Mouse (Mus musculus) inflammation-experienced regulatory T-cells, adult 6 months (primary cell): Measurements from ENCODE around the gene Chuk. TPM values are rescaled to one million over a fixed set of nuclear protein-coding genes. Genes with fewer than 3 reads are reported as not detected.
A peak's percentile ranks its signal among the peaks of the same experiment; 100 is the strongest.
"Not testable (repeated sequence)": the region's sequence is repeated elsewhere in the genome, so short reads cannot be mapped to it uniquely, and the experiment has no call there.

Source experiments
- ATAC-seq: one replicate; pipeline ENCODE4 v1.8.0; 2017
- polyA plus RNA-seq, 3 experiments: library from polyadenylated mRNA; unstranded; fragments of 100-300 nt; shearing (Covaris generic); gene quantifications; one replicate each; pipeline ENCODE4 v1.2.1; 2017

Chuk gene
- polyA plus RNA-seq, result 10 to 100 TPM; 39.5 to 49.3 (median 40.2) TPM

DNA sequence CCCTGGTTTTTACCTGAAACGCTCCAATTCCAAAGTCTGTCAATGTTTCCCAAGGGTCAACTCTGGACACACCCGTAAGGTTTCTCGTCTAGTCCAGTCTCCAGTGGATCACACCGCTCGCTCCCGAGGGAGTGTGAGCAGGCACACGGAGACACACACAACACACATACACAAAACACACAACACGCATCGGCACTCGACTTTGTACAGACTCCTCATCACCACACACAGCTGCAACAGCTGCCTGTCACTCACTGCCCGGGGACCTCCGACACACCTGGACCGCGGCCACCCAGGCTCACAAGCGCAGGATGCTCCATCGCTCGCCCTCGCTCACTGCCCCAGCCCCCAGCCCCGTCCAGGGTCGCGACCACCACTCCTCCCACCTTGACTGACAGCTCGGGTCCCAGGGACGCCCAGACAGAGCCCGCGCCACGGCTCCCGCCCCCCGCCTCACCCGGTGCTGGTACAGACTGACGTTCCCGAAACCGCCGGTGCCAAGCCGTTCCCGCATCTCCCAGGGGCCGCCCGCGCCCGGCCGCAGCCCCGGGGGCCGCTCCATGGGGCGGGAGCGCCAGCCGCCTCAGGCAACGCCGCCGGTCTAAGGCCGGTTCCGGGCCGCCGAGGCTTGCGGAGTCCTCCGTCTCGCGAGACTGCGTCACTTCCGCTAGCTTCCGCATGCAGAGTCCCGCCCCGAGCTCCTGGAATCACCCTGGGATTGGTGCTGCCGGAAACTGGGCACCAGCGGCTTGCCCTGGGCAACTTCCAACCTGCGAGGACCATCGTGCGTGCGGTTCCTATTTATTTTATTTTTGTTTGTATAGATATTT, at the start of gene Chuk:
Gene Chuk (minus strand): TSS at position 650 of the 830 bp plus-strand sequence.
- peak; percentile 100 for ATAC-seq

DNA sequence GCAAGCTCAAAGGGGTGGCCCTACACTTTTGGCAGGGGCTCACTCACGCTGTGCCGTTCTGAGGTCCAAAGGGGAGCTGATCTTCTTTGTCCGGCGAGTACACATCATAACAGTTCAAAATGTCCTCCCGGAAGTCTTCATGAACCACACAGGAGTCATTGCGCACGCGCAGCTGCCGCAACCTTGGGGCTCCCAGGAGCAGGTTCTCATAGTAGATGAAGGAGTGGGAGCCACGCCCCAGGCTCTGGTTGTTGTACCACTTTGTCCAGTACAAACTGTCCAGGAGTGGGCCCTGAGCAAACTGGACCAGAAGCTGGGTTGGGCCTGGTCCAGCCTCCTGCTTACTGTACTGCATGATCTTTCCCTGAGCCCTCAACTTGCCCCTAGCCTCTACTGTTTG, 49.7 kb upstream of the Chuk start:
- ATAC-seq, result no peak

DNA sequence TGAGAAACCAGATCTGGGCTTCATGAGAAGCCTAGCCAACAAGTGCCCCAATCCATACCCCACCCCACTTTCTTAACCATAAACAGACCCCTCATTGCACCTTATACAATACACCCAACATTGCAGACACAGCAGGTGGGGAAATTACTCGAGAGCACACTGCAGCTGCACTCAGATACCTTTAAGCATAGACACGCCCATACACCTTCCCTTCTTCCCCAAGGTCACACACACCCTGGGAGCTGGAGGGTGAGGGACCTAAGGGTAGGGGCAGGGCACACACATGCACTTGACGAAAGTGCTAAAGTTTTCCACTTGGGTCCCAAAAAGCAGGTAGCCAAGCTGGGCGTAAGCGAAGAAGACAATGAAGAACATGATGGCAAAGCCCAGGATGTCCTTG, 46.5 kb upstream of the Chuk start:
- ATAC-seq, result no peak

DNA sequence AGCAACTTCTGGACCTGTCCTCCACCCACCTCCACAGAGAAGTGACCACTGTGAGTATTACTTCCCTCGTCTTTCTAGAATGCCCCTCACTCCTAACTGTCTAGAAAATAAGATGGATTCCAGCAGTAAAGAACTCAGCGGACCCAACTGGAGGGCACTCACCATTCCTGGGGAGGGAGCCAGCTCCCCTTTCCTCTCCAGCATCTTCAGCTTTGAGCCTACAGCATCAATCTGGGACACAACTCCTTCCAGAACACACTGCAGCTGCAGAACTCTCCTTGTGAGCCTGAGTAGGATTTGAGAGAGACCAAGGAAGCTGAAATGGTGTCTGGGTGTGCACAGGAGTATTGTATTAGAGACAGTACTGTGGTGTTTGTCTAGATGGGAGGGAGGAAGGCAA, 41.7 kb upstream of the Chuk start:
- ATAC-seq, result no peak

DNA sequence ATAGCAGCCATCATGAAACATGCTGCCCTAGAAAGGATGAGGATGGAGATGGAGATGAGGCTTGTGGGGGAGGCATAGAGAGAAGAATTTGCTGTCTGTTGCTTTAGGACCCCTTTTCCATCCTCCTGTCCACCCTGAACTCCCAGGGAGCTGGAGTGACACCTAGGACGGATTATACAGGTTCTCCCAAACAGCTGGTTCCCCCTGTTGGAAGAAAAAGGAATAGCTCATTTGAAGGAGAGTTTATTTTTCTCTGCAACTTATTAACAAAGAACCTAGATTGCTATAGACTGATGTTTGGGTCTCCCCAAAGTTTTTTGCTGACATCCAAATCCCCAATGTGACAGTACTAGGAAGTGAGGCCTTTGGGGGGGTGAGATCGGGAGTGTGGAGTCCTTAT, 41.1 kb upstream of the Chuk start:
- ATAC-seq, result no peak

DNA sequence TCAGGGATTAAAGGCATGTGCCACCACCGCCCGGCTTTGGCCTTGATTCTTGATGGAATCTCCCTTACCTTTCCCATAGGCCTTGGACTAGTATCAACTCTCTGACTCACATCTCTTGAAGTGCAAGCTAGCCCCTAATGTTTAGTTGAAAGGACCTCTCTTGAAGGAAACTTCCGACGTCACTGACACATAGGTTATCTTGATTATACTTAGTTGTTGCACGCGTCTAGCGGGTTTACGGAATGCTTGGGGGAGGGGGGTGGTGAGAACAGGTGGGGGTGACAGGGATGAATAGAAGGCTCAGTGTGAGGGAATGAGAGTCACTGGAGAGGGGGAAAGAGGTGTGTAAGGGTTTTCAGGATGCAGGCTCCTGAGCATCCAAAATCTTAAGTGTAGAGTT, 39.7 kb upstream of the Chuk start:
- ATAC-seq, result no peak

DNA sequence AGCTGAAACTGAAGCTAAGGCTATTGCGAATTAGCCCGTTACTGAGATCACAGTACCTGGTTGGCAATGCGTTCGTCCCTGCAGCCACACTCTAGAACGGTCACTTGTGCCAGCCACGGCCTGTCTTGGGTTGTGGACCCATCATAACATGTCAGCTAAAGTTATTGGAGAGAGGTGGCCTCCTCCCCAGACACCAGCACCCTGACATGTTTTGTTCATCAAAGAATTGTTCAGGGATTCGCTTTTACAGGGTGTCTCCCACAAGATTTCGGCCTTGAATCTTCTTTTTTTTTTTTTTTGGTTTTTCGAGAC, 39.2 kb upstream of the Chuk start:
- ATAC-seq, result peak; percentile 20

DNA sequence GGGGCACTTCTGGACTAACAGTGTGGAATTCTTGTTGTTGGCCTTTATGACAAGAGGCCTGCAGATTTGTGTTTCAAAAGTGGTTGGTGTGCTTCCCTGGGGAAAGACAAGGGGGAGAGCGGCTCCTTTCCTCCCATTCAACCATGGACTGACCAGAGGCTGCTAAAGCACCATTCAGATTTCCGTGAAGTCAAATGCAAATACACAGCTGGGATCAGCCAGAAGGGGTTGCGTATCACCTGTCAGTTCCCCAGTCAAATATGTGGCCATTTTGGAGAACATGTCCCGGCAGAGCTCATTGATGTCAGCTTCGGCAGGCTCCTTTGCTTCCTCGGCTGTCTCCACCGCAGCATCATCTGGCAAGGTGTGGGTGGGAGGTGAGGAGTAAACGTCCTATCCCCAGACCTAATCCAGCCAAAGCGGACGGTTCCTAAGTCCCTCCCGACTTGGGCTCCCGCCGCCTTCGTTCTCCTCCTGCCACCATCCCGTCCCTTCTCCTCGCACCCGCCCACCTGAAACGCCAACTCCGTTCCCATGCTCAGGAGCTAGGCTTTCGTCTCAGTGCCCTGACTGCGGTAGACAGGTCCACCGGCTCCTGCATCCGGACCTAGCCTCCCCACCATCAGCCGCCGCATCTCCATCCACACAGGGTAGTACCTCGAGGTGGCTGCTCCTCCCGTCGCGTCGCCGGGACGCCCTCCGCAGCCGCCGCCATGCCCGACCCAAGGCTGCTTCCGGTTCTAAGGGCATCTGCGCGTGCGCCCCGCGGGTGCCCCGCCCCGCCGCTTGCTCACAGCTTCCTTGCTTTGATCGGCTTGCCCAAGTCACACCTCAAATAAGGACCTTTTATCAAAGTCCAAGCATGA, 38.7 kb upstream of the Chuk start, which contains the start of gene Bloc1s2:
Gene Bloc1s2 (minus strand): TSS at position 745 of the 866 bp plus-strand sequence.
- peak; percentile 92 for ATAC-seq

DNA sequence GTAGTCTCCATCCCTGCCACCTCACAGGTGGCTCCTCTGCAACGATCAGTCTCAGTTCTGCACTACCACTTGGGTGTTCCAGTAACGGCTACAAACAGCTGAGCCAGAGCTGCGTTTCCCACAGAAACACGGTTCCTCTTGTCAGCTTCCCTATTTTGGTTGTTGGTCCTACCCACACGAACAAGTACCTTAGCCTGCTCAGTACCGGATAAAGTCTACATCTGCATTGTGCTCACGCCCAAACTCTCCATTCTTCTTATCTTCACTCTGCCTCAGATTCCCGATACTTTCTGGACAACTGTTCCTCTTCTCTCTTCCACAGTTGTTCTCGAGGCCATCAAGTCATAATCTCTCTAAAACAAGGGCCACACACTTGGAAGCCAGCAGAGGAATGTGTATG, 37.1 kb upstream of the Chuk start:
- no peak for ATAC-seq

DNA sequence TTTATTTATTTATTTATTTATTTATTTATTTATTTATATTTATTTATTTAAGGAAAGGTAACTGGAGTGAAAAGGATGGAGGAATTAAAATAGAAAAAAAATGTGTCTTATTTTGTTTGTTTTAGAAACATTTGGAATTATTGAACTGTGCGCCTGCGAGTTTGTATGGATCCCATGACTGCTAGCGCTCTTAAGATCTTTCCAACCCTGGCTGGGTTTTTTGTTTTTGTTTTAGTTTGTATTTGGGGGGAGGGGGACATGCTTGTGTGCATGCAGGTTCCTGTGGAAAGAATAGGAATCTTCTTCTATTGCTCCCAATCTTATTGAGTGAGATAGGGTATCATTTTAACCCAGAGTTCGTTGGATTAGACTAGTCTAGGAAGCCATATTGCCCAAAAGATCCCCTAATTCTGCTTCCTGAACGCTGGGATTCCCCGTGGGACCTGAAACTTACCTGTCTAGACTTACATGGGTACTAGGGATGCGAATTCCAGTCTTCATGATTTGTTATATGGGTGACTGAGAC, 28.7 kb upstream of the Chuk start:
- no peak for ATAC-seq

DNA sequence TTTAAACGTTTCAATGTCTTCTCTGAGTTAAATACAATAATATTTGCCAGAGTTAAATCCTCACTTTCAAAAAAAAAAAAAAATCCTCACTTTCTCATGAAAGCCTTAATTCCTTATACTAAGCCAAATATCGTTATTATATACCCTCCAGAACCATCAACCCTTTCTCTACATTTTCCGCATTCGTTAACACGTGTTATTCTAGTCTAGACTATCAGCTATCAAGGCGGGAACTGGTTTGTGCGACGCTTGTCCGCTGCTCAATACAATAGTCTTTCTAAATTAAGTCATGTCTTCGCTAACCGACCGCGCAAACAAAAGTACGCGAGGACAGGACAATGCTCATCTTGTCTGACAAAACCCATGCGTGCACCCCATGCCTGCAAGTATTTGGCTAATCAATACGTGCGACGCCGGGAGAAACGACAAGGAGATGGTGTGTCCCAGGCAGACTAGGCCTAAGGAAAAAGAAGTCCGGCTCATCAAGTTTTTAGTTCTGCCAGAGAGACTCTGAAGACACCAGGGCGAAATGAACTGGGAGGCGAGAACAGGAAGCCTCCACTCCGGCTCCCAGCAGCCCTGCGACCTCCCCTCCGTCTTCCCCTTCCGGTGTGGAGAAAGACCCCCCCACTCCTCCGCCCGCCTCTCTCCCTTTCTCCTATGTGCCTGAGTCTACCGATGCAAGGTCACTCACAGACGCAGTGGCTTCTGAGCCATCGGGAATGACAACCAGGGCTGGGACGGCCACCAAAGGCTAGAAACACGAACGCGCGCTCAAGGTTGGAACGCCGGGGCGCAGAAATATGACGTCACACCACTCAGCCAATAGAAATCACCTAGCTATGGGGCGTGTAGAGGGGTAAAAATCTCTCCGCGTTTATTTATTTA, 28.0 kb upstream of the Chuk start, which contains the start of gene Cwf19l1:
Gene Cwf19l1 (minus strand): TSS at position 805 of the 888 bp plus-strand sequence.
- peak; percentile 88 for ATAC-seq

DNA sequence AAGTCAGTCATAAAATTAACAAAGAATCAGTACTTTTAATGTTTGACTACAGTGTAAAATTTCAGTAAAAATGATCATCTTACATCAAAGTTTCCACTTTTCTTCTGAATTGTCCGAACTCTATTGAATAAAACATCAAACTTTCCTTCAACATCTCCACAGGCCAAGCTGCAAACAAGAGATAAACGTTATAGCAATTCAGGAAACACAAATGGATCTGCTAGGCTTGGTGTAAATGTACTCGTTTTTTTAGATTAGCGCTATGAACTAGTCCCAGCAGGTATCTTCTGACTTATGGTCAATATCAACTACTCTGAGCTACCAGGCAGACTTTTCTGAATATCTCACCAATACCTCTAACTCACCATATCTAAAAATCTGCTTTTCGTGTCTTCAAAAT, 25.6 kb upstream of the Chuk start:
- ATAC-seq, result no peak

DNA sequence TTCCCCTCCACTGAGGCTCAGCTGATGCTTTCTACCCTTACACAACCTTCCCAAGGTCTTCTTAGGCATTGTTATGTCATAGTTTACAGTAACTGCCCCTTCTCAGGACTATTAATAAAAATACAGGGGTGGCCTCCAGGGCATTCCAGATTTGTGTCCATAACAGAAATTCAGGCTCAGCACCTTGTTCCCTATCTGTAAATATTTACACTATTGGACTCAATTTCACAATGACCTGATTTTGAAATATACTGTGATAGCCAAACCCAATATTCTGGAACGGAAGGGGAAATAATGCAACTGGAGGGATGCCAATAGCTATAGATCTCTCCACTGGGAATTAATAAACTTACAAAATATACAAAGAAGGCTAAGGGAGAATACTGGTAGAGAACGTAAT, 21.3 kb upstream of the Chuk start:
- ATAC-seq, result no peak

DNA sequence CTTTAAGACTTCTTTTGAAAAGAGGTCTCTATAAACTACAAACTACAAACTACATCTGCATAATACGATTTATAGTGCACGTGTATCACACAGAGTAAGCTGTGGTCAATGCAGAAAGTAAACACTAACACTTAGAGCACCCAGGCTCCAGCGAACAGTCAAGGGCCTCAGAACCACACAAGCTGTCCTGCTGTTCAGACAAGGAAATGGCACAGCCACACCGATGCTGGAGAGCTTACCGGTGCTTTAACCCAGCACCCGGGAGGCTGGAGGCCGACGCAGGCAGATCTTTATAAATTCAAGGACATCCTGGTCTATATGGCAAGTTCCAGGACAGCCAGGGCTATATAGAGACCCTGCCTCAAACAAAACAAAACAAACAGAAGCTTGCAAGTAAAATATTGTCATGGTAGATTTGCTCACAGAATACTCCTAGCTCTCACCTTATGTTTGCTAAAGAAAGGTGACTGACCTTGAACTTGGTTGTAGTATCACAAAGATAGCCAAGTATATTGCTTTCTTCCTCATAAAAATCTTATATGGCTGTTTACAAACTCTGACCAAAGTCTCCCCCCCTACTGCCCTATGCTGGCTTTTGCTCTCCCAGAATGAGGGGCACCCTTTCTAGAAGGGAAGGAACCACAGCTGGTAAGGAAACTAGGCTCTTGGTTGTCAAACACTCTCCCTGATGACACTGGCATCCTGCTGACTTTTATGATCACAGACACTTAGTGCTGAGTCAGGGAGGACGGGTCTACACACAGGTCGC, 20.6 kb upstream of the Chuk start:
- ATAC-seq, result no peak

DNA sequence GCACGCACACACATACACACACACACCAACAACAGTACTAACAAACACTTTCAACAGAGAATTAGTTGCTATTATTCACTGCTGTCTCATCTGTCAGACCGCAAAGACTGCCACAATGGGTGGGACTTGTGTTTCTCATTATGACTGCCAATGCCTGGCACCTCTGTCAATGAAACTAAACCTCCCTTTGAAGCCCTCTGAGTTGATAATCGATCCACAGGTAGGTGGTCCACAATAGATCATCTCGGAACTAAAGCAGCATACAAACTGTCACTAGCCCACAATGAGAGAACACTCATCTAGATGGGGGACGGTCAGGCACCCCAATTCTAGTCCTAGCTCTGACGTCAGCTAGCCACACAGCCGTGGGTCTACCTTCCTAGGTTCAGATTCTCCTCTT, 13.9 kb upstream of the Chuk start:
- ATAC-seq, result no peak

DNA sequence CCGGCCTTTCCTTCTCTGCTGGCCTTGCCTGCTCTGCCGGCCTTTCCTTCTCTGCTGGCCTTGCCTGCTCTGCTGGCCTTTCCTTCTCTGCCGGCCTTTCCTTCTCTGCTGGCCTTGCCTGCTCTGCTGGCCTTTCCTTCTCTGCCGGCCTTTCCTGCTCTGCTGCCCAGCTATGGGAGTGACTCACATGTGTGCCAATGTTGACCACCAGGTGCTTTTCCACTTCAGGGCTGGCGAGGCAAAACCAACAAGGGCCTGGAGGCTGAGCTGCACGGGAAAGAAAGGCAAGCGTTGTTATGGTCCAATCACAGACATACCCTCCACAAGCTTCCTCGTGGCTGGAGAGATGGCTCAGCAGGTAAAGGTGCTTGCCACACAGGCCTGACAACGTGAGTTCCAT, 13.4 kb upstream of the Chuk start:
- ATAC-seq, result not testable (repeated sequence)

DNA sequence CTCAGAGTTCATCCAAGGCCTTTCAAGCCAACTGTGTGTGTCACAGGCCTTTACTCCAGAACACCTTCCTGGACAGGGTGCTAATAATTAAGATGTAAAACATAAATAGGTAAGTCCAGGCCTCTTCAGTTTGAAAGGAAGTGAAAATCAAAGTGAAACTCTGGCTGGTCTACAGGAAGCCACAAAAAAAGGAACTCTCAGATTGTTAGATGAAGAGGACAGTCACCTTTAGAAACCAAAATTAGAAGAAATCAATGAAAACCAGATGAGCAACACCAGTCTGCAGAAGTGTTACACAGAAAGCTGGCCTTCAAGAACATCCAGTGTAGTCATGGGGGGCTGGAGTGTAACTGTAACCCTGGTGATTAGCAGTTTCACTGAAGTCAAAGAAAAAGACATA, 10.5 kb upstream of the Chuk start:
- no peak for ATAC-seq

DNA sequence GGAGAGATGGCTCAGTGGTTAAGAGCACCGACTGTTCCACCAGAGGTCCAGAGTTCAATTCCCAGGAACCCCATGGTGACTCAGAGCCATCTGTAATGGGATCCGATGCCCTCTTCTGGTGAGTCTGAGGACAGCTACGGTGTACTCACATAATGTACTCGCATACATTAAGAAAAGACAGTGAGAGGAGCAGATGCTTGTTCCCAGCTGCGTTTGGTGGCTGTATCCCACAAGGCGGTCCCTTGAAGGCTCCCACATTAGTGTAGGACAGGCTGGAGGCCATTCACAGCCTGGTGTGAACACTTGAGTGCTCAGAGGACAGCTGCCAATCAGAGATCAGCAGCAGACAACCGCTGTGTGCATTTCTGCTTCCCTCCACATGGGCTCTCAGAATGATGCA, 4.4 kb upstream of the Chuk start:
- ATAC-seq, result no peak

DNA sequence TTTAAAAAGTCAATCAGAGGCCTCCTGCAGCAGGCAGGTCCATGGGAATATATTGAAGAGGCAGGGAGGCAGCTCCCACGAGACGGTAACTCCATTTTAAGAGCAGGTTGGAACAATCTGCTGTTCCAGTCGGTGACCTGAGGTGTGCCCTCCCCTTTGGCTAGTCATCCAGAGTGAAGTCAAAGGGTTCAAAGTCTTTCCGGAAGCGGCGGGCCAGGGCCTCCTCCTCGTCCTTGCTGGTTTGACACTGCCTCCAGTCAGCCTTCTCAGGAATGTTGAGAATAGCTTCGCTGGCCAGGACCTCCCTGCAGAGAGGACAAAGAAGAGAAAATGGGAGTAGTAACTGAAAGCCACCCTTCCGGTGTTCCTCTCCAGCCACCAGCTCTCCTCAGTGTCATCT, 3.1 kb upstream of the Chuk start:
- no peak for ATAC-seq

DNA sequence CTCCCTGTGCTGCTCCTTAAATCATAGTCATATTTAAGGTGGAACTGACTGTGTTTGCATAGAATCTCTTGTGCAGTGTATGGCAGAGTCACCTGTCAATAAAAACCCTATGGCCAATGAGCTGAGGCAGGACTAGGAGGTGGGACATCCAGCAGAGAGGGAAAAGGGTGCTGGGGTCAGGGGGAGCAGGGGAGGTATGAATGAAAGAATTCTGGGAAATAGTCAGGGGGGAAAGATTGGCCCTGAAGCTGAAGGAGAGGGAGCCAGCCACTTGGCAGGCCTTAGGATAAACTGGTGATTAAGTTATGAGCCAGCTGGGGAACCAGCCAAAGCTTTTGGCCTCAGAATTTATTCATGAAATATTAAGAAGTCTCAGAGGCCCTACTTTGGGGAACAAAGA, 1.7 kb upstream of the Chuk start:
- ATAC-seq, result no peak

DNA sequence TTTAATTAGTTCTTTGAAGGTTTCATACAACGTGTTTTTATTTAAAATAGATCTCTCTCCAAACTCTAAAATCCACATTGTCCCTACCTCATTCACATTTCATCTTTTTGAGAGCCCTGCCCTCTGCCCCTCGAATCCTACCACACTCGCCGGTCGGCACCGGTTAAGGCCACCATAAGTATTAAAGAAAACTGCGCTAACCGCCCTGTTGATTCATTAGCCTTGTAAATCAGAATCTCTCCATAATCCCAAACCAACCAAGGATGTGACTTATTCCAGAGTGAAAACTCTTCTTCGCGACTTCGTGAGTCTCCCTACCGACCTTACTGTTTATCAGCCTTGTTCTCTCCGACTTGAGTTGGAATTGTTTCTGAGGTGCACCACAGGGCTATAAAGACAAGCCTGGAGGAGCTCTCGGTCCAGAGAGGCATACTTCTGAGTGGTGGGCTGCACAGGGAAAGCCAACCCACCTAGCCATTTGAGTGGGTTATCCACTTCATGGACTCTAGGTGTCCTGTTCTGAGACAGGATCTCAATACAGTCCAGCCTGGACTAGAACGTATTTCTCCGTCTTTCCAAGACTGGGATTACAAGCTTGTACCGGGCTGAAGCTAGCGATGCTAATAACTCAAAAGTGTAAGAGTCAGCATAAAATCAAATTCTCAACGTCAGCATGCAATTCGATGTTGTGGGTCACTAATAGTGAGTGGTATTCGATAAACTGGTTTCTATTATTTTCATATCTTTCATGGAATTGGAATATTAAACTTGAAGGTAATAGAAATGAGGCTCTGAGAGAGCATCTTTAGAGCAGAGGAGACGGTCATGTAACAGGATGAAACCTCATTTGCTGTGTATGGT, 611 bp upstream of the Chuk start:
- no peak for ATAC-seq
